Mouse (Mus musculus) retina, embryonic 14.5 days (tissue): ENCODE measurements around the gene Tcam1.

ENCODE experiments used
- DNase-seq: peaks from one replicate; pipeline ENCODE4 v3.0.0-alpha.2; 2015; ENCODE audit warnings: low spot score

Tcam1 gene

GRCm38 (mm10) chr11:106273311-106273684 is 3.2 kb upstream of the Tcam1 start:
- DNase-seq, result no peak

- no peak for DNase-seq
Observed at GRCm38 (mm10) chr11:106273811-106274210, 2.7 kb upstream of the Tcam1 start.

- DNase-seq, result no peak
Observed at GRCm38 (mm10) chr11:106274374-106274773, 2.1 kb upstream of the Tcam1 start.

GRCm38 (mm10) chr11:106274971-106275411 is 1.5 kb upstream of the Tcam1 start:
- peak; percentile 15 for DNase-seq

GRCm38 (mm10) chr11:106282452-106282851 is 6.0 kb downstream of the Tcam1 start:
- no peak for DNase-seq

- no peak for DNase-seq
Observed at GRCm38 (mm10) chr11:106283371-106283770, 6.9 kb downstream of the Tcam1 start.

- no peak for DNase-seq
Observed at GRCm38 (mm10) chr11:106284126-106284525, 7.7 kb downstream of the Tcam1 start.

- no peak for DNase-seq
Observed at GRCm38 (mm10) chr11:106286206-106286605, 9.7 kb downstream of the Tcam1 start.

GRCm38 (mm10) chr11:106286987-106287386 is 10.5 kb downstream of the Tcam1 start:
- no peak for DNase-seq

GRCm38 (mm10) chr11:106289369-106289768 is 12.9 kb downstream of the Tcam1 start:
- no peak for DNase-seq

- no peak for DNase-seq
Observed at GRCm38 (mm10) chr11:106290376-106290775, 13.9 kb downstream of the Tcam1 start.

GRCm38 (mm10) chr11:106291861-106292260 is 15.4 kb downstream of the Tcam1 start:
- DNase-seq, result no peak

GRCm38 (mm10) chr11:106301765-106302164 is 25.3 kb downstream of the Tcam1 start, which contains the start of gene Gh:
Gh (minus strand) TSS chr11:106301865.
- no peak for DNase-seq

- peak; percentile 89 for DNase-seq
Observed at GRCm38 (mm10) chr11:106302634-106303033, 26.2 kb downstream of the Tcam1 start.

- no peak for DNase-seq
Observed at GRCm38 (mm10) chr11:106305348-106306064, 29.0 kb downstream of the Tcam1 start.

- no peak for DNase-seq
Observed at GRCm38 (mm10) chr11:106306065-106306385, 29.6 kb downstream of the Tcam1 start.

GRCm38 (mm10) chr11:106306758-106307157 is 30.3 kb downstream of the Tcam1 start:
- DNase-seq, result no peak

- no peak for DNase-seq
Observed at GRCm38 (mm10) chr11:106307432-106307831, 31.0 kb downstream of the Tcam1 start.

GRCm38 (mm10) chr11:106308162-106308561 is 31.7 kb downstream of the Tcam1 start:
- no peak for DNase-seq

GRCm38 (mm10) chr11:106310123-106310522 is 33.7 kb downstream of the Tcam1 start:
- DNase-seq, result no peak

- no peak for DNase-seq
Observed at GRCm38 (mm10) chr11:106313533-106313932, 37.1 kb downstream of the Tcam1 start.

GRCm38 (mm10) chr11:106314333-106314812 is 37.9 kb downstream of the Tcam1 start, which contains the start of gene Cd79b:
Cd79b (minus strand) TSS chr11:106314762.
- no peak for DNase-seq

- no peak for DNase-seq
Observed at GRCm38 (mm10) chr11:106316416-106316815, 39.9 kb downstream of the Tcam1 start.

- no peak for DNase-seq
Observed at GRCm38 (mm10) chr11:106317801-106318200, 41.3 kb downstream of the Tcam1 start.
